Mouse (Mus musculus) CH12.LX (cell line): ENCODE results near the gene Ccnd3.

Source experiments
- CTCF ChIP-seq, 2 experiments: IDR thresholded peaks in 1 of 2; conservative IDR thresholded peaks in 1 of 2; 2 replicates each; pipeline ENCODE4 v1.5.1; 2011 to 2012; ENCODE audit warnings: low read depth in 2 of 2, low read length in 2 of 2, improper control_type of control experiment in 1 of 2, inconsistent platforms in 1 of 2, mild to moderate bottlenecking in 1 of 2, moderate library complexity in 1 of 2
- SIN3A ChIP-seq: IDR thresholded peaks from 2 replicates; pipeline ENCODE4 v1.6.1; 2012; ENCODE audit warnings: low read length, improper control_type of control experiment, inconsistent platforms
- TCF12 ChIP-seq: IDR thresholded peaks from 2 replicates; pipeline ENCODE4 v1.6.1; 2014; ENCODE audit warnings: low read depth, mild to moderate bottlenecking, inconsistent platforms, low read length, improper control_type of control experiment

DNA sequence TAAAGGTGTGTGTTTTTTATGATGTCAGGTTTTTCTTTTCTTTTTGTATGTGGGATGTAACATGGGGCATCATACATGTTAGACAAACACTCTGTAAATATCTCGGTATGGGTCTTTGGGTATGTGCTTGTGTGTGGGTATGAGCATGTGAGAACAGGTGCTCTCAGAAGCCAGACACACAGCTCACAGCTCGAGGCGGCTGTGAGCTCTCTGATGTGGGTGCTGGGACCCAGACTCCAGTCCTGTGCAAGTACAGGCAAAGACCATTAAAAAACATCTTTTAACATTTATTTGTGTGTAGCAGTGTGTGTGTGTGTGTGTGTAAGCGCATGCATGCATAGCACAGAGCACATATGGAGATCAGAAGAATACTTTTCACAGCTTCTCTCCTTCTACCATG is 34.3 kb downstream of the Ccnd3 start:
- TF ChIP-seq CTCF (conservative IDR thresholded peaks at IDR 0.05 in 1 of 2, IDR thresholded peaks at IDR 0.05 in 1 of 2; ENCODE audit: low read depth in 2 of 2, low read length in 2 of 2): no peak
- no peak for TF ChIP-seq SIN3A
- TF ChIP-seq TCF12: no peak
